Mouse (Mus musculus) lung, adult 2 months (tissue): ENCODE data around the gene Gck. TPM values are rescaled to one million over a fixed set of nuclear protein-coding genes. Genes with fewer than 3 reads are reported as not detected.

Experiments used
- DNase-seq: peaks from one replicate; pipeline ENCODE4 v3.0.0; 2022
- H3K4me1 ChIP-seq: fragments of 200-500 bp; 2 replicates; pipeline ENCODE4 v1.6.1; 2011; ENCODE audit warnings: low read length; ENCODE audit not compliant: control insufficient read depth, insufficient read depth
- H3K4me3 ChIP-seq: fragments of 200-500 bp; replicated peaks from 2 replicates; pipeline ENCODE3; 2011; ENCODE audit warnings: low read depth, mild to moderate bottlenecking, control low read depth, low read length; ENCODE audit errors: extremely low read depth
- CTCF ChIP-seq: fragments of 200-500 bp; IDR thresholded peaks from 2 replicates; pipeline ENCODE4 v1.5.1; 2011; ENCODE audit warnings: mild to moderate bottlenecking, low read length, control low read depth; ENCODE audit not compliant: insufficient read depth
- POLR2A ChIP-seq: fragments of 200-500 bp; IDR thresholded peaks from 2 replicates; pipeline ENCODE4 v1.6.1; 2011; ENCODE audit warnings: low read depth, mild to moderate bottlenecking, control low read depth, low read length, borderline replicate concordance; ENCODE audit errors: extremely low read depth
- WGBS: fragments of 180-500 bp; shearing (Covaris S2); methylation state at CpG from one replicate; pipeline ENCODE4 v1.1.7; 2018; 5-methylcytosine and 5-hydroxymethylcytosine counted together
- polyA plus RNA-seq: library from polyadenylated mRNA; depleted of rRNA; stranded (reverse); fragments of >200 nt; gene quantifications from 2 replicates; pipeline ENCODE4 v1.2.3, GENCODE M21; 2012

Gck gene
- polyA plus RNA-seq, 1 experiment: 1.3 TPM

DNA sequence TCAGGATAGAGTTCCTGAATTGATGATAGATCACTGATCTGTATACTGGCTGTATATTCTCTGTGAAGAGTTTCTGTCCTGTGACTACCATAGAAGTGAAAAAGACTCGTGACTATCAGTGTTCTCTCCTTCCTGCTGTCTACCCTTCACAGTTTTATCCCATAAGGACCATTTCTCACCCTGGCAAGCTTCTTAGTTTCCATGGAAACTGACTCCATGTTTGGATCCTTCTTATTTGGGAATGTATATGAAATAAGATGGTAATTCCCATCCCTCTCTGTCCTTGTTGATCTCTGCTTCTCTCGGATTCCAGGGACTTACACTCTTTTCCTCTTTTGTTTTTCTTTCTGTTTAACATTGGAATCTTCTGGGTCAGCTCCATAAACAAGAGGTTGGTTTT is 10.2 kb upstream of the Gck start:
- WGBS: 70% methylated on average over 2 of the region's 2 CpGs
- Histone ChIP-seq H3K4me3 (no peak overlapping the region), H3K4me1 (peaks cover 9% of the 10 kb centered on the region; the same call in 1 of the 2 replicates)
- no peak for DNase-seq
- TF ChIP-seq POLR2A (no peak), CTCF (no peak)

- under 1% methylated on average over 71 of the region's 71 CpGs for WGBS
- TF ChIP-seq CTCF (no peak), POLR2A (peak; percentile 97)
Measured at GRCm38 (mm10) chr11:5955546-5956276, 5.8 kb upstream of the Gck start, which contains the start of gene Ykt6. Gene Ykt6, plus strand, starts transcription at chr11:5955693.

DNA sequence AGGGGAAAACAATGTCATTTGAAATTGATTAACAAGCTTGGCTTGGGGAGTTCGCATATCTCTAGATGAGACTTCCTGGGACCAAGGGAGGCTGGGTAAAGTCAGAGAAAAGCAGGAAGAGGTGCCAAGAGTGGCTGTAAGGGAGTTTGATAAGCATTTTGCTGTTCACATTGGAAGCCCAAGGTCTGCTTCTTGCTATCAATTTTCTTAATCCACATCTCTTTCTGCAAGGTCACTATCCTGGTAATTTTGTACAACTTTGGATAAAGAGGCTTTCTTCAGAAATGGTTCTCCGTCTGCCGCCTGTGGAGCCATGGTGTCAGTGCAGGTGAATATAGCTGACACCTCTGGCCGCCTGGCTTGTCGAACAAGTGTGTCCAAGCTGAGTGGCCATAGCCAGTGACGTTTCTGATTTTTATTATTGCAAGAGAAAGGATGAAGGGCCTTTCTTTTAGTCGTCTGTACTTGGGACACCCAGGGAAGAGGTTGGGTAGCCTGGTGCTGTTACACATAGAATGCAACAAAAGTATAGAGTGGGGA is 5.2 kb upstream of the Gck start:
- Histone ChIP-seq H3K4me3 (peak overlapping the region; percentile 73), H3K4me1 (peaks cover 12% of the 10 kb centered on the region)
- TF ChIP-seq POLR2A (no peak), CTCF (no peak)
- no peak for DNase-seq
- WGBS: 2% methylated on average over 7 of the region's 7 CpGs

More at GRCm38 (mm10) chr11:5955546-5956276, 5.8 kb upstream of the Gck start, which contains the start of gene Ykt6:
- Histone ChIP-seq H3K4me1 (peaks cover 12% of the 10 kb centered on the region), H3K4me3 (peak within 1 kb of the TSS; percentile 96)
- peak; percentile 92 for DNase-seq

DNA sequence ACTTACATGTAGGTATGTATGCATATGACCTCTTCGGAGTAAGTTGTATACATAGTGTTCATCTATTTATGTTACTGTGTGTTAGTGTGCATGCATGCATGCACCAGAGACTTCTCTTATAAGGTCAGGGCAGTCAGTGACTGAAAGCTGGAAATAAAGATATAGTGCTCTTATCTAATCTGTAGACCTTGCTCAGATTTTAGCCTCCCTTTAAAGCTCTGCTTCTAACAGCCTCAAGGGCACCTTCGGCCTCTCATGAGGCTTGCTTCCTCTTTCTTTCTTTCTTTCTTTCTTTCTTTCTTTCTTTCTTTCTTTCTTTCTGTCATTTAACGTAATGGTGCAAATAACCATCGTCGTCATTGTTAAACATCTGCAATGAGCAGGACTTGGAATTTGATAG is 4.6 kb upstream of the Gck start:
- no peak for DNase-seq
- peaks cover 12% of the 10 kb centered on the region for H3K4me1 ChIP-seq
- no peak for TF ChIP-seq POLR2A
- TF ChIP-seq CTCF: no peak
- no peak overlapping the region for H3K4me3 ChIP-seq
- WGBS: 56% methylated on average over 5 of the region's 5 CpGs

DNA sequence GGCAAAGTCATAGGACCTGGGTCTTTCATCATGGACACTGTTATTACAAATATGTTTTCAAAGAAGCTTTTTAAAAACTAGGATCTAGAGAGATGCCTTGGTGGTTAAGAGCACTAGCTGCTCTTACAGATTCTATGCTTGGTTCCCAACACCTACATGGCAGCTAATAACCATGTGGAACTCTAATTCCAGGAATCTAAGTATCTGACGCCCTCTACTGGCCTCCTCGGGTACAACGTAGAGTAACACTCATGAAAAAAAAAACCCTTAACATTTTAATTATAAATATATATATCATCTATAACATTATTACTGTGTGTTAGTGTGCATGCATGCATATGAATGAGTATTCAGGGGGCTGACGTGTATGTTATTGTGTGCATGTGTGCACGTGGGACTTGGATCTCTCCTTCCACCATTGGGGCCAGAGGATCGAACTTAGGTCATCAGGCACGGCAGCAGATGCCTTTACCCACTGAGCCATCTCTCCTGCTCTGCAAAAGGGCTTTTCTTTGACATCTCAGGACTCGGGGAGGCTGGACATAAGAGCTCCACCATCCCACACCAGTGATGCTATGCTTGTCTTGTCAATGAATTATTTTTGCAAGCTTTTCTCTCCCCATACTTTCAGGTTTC is 3.4 kb upstream of the Gck start:
- H3K4me1 ChIP-seq: peaks cover 12% of the 10 kb centered on the region
- 43% methylated on average over 8 of the region's 8 CpGs for whole genome bisulfite sequencing
- TF ChIP-seq CTCF: no peak
- TF ChIP-seq POLR2A: no peak
- H3K4me3 ChIP-seq: no peak overlapping the region
- DNase-seq: no peak

DNA sequence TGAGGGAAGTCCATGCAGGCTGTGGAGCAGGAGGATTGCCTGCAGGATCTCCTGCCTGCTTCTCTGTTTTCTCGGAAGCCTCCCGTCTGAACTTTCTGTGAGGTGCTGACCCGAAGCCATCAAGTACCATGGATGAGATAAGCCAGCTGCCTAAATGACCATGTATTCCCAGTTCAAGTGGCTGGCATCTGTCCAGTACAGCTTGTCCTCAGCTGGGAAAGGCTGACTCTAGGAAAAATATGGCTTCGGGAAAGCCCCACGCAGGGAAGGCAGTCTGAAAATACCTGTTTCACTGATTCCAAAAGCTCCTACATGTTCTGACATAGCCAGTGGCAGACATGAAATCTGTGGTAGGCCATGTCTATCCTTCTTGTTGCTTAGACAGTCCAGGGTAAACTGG is 2.6 kb upstream of the Gck start:
- TF ChIP-seq POLR2A (no peak), CTCF (no peak)
- DNase-seq: peak; percentile 30
- Histone ChIP-seq H3K4me1 (peaks cover 9% of the 10 kb centered on the region), H3K4me3 (no peak overlapping the region)
- WGBS: 33% methylated on average over 5 of the region's 5 CpGs

- Histone ChIP-seq H3K4me1 (no peaks in the 10 kb centered on the region), H3K4me3 (no peak overlapping the region)
- no peak for DNase-seq
- no peak for TF ChIP-seq POLR2A
- no peak for TF ChIP-seq CTCF
- WGBS: 48% methylated on average over 10 of the region's 10 CpGs
Measured at GRCm38 (mm10) chr11:5948546-5949250, 1.2 kb downstream of the Gck start.

GRCm38 (mm10) chr11:5947796-5948195 is 2.1 kb downstream of the Gck start:
- no peak for TF ChIP-seq POLR2A
- TF ChIP-seq CTCF: no peak
- no peak for DNase-seq
- no peak overlapping the region for H3K4me3 ChIP-seq
- H3K4me1 ChIP-seq: no peaks in the 10 kb centered on the region
- WGBS: 38% methylated on average over 4 of the region's 4 CpGs

GRCm38 (mm10) chr11:5945096-5945495 is 4.8 kb downstream of the Gck start:
- H3K4me1 ChIP-seq: no peaks in the 10 kb centered on the region
- WGBS: 43% methylated on average over 2 of the region's 2 CpGs
- TF ChIP-seq POLR2A (no peak), CTCF (no peak)
- no peak overlapping the region for H3K4me3 ChIP-seq
- no peak for DNase-seq
